Mouse (Mus musculus) A20 (cell line): ENCODE data around the gene Sys1.

Source experiments
- DNase-seq: peaks from one replicate; pipeline ENCODE4 v3.0.0-alpha.2; 2011; ENCODE audit warnings: low read depth, low spot score

Gene Sys1

DNA sequence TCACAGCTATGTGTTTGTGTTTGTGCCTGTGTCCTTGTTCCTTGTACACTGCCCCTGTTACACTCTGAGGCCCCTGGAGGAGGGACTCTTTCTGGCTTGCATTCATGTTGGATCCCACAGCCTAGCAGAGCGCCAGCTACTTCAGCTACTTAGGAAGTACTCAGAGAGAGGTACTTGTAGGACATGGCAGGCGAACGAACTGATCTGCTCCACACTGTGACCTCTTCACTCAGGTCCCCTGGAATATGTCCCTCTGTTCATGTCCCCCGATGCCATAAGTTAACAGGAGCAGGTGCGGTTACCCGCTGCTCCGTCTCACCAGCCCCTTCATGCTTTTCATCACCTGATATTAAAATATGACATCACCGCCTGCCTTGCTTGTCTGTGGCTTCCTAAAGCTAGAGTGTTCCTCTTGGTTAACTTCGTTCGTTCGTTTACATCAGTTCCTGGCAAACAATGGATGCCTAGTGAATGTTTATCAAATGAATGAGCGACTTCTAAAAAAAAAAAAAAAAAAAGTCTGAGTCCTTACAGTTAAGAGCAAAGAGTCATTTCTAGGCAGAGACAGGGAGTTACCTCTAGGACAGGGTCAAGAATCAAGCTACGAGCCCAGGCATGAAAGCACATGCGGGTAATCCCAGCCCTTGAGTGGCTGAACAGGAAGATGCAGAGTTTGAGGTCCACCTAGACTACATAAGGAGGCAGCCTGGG, 3.6 kb upstream of the Sys1 start:
- DNase-seq: no peak

DNA sequence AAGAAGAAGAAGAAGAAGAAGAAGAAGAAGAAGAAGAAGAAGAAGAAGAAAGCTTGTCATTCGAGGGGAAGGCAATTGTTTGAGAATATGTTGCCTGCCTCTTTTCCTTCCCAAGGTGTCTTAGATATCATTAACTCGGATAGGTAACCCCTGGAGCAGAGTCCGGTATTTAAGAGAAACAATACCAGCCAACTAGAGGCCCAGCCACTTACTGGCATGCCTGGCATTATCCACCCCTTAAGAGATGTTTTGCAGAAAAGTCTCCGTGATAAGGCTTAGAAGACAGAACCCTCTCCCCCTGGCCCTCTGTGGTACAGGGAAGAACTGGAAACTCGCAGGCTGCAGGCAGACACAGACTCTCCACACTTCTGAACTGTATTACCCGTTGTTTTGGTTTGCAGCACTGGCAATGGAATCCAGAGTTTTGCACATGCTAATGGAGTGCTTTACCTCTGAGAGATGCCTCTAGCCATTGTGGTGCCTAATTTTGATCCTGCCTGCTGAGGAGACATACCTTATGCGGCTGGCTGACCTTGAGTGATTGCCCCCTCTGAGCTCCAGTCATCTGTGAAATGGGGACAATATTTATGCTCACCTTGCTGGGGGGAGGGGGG, 2.8 kb upstream of the Sys1 start:
- DNase-seq: no peak

DNA sequence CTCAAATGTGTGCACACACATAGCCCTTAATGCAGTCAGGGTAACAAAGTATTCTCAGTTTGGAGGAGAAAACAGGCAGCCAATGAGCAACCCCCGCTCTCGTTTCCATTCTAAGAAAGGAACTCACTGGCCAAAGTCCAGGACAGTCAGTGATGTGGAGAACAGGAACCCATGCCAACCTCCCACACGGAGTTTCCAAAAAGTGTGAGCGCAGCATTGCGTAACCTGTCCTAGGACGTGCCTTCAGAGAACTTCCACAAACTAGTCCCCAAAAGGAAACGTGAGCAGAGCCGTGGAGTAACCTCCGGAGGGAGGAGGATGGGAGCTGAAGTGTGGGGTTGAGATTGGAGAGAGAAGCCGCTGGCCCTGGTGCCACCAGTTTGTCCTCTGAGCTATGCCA, 1.9 kb upstream of the Sys1 start:
- no peak for DNase-seq

DNA sequence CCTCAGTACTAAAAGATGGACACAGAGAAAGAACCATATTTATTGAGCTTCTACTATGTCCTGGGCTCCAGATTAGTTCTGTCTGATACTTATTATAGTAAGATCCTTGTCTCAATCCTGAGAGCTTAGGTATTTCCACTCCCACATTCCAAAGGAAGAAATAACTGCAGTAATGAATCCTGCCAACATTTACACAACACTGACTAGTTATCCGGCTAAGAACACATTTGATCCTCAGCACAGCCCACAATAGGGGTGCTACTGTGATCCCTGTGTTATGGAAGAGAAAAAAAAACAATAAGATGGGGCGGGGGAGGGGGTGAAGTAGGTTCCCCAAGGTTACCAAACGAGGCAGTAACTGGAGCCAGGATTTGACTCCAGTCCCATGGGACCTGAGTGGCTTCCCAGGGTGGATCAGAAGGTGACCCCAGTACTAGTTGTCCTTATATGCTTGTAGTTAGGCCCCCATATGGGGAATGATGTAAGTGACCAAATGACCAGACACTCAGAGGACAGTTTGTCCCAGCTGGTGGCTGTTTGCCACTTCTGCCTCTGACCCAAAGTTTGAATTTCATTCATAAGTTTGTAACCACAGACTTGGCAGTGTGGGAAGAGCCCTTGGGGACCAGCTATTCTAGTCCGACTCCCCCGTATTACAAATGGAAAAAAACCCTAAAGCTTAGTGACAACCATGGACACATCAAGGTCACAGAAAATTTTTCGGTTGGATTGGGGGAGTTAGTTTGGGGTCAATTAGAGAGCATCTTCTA, 1.2 kb upstream of the Sys1 start:
- no peak for DNase-seq

DNA sequence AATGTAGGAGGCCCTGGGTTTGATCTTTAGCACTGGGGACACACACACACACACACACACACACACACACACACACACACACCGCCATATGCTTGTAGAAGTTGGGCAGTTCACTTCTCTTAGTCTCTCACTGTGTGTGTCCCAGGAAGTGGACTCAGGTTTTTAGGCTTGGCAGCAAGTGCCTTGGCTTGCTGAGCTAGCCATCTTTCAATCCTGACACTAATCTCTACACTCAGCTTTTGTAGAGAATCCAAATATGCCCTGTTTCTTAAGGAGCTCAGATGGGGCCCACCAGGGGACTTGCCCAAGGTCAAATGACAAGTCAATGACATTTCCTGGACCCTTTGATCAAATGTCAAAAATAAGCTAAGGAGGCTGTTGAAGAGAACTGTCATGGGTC, 351 bp upstream of the Sys1 start:
- no peak for DNase-seq

DNA sequence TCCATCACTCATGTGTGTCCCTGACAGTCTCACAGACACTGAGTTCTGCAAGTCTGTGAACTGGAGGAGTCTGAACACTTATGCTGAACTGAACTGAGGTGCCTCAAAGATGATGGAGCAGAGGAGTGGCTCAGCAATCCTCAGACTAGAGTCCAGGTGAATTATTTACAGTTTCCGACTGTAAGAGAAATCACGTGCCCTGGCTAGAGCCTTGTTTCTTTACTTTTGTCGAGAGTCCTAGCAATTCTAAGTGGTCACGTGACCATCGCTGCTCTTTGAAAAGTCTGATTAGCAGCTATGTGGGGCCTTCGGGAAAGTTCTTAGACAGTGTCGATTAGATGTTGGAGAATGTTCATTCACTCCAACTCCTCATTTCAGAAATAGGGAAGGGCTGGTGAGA, 1.2 kb downstream of the Sys1 start:
- peak; percentile 70 for DNase-seq

DNA sequence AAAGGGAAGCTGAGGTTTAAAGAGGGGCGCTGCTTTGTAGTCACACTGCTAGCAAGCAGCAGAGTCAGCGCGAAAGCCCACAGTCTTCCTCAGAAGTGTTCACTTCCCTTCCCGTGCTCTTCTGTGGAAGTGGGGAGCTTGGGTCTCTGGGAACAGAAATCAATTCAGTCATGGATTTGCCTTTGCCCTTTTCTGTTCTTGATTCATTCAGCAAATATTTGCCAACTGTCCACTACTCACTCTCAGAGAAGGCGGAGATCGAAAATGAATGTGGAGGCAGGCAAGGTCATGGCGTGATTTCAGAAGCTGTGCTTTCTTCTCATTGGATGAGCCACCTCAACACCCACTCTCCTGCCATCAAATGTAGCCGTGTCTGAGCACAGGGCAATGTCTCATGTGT, 1.8 kb downstream of the Sys1 start:
- peak; percentile 83 for DNase-seq

DNA sequence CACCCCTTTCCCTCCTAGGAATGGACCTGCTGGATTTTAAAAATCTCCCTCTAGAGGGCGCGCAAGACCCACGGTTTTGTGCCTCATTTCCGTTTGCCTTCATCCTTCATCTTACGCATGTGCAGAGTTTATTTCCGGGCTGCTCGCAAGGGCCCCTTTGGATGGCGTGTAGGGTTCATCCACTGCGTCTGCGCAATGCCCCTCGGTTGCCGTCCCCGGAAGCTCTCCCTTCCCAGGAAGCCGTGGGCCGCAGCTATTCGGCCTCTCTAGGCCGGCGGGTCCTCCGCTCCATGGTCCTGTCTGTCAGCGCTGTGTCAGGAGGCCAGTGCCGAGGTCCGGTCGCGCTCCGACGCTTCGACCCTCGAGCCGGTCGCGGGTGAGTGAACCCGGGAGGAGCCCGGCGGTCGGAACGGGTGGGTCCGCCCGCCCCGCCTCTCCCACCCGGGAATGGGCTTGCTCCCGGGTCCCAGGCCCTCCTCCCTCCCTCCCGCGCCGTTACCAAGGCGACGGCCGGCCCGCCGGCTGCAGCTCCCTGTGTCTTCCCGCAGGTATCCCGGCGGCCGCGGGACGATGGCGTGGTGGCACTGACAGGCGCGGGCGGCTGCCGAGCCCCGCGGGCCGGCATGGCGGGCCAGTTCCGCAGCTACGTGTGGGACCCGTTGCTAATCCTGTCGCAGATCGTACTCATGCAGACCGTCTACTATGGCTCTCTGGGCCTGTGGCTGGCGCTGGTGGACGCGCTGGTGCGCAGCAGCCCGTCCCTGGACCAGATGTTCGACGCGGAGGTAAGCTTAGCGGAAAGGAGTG, 4.2 kb downstream of the Sys1 start, which contains the start of gene Gm20458:
Gene Gm20458, plus strand, starts transcription at position 223 of the 807 bp plus-strand sequence.
- peak; percentile 98 for DNase-seq

DNA sequence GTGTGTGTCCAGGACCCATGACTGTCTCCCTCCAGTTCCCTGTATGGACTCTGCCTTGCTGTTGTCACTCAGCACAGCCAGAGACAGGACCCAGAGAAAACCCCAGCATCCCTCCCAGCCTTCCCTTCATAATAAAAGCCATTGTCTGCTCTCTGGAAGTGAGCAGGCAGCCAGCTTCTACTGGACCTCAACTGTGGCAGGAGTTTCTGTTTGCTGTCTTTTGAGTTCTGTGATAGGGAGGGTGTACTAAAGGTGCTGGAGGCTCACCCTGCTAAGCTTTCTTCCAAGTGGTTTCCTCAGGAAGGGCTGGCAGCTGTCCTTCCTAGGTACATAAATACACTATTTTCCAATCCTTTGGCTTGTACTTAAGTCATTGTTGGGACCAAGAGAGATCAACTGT, 8.4 kb downstream of the Sys1 start:
- no peak for DNase-seq

DNA sequence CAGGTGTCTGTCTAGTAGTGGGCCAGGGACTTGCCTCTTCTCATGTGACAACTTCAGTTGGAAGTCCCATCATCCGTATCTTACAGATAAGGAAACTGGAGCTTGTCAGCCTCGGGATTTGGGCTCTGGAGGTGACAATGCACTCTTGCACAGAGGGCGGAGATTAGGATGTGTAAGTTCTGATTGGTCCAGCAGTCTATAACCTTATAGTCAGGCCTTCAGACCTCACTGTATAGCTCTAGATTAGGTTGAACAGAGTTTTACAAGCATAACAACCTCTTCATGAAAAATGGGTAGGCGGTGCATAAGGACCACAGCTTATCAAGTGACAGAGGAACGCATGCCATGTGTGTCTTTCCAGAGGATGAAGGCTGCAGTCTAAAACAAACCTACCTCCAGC, 10.0 kb downstream of the Sys1 start:
- no peak for DNase-seq

DNA sequence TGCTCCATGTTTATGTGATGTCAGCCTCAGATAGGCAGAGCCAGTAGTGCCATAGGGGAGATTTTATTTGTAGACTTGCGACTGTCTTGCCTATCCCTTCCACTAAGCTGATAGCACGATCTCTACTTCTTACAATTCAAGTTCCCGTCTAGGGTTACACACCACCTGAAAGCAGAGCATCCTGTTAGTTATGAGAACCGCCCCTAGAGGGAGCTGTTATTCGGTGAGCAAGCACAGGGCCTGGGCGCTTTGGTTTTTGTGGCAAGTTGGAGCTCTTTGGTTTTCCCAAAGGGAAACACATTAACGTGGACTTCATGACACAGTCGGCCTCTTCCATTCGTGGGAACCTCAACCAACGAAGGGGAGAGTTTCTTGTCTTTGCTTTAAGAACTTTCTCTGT, 13.5 kb downstream of the Sys1 start:
- peak; percentile 80 for DNase-seq

DNA sequence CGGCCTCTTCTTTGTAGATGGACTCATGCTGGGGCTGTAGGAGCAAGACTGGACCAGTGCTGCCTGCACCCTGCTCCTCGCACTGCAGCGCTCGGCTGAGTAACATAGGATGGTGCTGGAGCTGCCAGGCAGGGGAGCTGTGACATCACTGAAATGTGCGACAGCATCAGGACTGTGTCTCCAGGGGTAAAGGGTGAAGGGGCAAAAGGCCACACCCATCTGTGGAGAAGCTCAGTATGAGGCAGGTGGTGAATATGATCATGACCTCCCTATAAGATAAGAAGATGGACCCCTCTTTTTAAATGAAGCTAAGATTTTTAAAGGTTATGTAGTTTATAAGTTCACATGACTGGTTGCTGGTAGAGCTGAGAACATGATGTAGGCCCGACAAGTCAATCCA, 16.9 kb downstream of the Sys1 start, which contains the start of gene Trp53tg5:
Gene Trp53tg5, minus strand, starts transcription at position 101 of the 400 bp plus-strand sequence.
- no peak for DNase-seq

DNA sequence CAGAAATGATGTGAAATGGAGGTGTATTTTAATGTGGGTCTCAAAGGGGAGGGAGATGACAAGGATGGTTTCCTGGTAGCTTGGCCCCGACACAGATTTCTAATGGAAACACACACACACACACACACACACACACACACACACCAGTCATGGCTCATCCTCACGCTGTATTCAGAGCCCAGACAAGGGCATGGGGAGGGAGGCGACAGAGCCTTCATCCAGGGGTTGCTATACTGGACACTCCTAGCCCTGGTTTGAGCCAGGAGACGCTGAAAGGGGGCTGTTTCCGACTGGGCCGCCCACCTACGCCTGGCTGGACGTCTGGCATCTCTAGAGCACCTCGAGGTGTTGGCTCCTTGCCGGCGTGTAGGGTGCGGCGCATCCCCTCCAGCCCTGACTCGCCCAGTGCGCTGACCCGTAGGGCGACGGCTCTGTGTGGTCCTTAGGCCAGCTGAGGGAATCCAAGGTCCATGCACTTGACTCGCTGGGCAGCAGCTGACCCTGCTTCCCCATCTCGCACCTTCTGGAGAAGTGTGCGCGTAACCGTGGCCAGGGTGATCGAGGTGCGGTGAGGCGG, 29.0 kb downstream of the Sys1 start, which contains the start of gene Dbndd2:
Gene Dbndd2, plus strand, starts transcription at position 426 of the 577 bp plus-strand sequence.
- no peak for DNase-seq

DNA sequence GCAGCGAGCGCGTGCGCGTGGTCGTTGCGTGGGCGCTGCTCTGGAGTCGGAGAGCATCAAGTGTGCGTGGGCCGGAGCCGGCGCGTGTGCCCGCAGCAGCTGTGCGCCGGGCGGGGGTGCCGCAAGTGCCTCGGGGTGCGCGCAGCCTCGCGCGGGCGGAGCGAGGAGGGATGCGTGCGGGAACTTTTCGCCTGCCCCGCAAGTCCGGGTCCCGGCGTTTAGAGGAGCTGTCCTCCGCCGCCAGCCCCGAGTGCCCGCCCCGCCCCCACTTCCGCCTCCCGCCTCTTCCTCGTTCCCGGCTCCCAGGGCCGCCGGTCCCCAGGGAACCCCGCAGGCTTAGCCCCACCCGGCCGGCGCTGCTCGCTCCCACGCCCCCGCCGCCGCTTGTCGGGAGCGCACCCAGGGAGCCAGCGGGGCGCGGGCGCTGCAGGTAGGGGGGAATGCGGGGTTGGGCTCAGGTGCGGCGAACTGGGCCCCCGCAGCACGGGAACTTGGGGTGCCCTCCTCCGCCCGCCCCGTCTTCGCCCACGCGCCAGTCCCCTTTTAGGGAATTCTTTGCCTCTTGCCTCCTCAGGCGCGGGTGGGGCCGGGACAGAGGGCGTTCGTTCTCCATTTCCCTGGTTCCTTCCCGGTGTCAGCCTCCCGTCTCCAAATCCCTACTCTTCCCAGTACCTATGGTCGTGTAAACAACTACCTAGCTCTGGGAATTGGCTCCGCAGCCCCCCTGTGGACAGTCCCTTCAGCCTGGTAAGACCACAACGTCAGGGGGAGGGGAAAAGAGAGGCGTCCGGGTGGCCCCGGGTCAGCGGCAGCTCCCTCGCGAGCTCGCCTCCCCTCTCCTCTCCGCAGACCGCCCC, 29.7 kb downstream of the Sys1 start:
- DNase-seq: peak; percentile 25

DNA sequence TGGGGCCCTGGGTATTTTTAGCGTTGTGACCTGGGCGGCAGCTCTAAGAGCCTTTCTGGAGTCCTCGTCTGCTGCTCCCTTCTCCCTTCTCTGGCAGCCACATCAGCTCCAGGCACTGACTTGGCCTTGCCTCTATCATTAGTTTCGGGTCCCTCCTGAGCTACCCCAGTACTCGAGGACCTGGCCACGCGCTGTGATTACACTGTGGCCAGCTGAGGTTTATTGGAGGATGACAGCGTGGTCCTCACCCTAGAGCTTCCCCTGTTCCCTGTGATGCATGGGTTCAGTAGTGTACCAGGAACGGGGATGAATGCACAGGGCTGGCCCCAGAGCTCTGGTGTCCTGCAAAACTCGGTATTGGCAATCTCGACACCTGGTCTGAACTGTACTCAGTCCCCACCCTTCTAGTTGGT, 30.4 kb downstream of the Sys1 start:
- peak; percentile 22 for DNase-seq

DNA sequence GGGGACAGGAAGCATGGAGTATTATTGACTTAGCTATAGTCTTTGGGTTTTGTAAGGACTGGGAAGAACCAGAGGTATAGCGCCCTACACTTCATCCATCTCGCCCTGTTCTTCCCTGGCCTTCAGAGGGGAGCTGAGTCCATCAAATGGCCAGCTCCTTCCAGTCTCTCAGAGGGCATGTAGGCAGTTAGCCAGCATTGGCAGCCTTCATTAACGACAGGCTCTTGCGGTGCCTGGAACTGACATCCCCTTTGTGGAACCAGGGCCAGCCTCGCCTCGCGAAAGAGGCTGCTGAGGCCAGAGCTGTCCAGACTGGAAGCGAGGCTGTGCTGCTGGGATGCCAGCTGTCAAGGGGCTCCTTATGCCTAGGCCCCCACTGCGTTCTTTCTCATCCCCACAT, 31.0 kb downstream of the Sys1 start:
- DNase-seq: no peak

DNA sequence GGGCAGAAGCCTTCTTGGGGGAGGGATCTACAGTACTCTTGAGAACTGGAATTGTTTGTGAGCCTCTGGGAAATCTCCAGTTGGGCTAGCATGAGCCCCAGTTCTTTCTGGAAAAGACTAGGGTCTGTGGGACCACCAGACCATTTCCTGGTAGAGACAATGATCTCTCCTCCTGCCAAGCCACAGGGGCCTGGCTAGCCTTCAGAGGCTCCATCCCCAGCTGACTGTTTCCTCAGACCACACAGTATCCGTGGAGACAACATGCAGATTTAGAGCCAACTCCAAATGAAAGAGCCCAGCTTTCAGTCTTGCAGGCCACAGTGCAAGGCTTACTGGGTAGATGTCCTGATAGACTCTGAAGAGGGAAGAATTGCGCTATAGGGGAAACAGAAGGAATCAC, 37.4 kb downstream of the Sys1 start:
- no peak for DNase-seq

DNA sequence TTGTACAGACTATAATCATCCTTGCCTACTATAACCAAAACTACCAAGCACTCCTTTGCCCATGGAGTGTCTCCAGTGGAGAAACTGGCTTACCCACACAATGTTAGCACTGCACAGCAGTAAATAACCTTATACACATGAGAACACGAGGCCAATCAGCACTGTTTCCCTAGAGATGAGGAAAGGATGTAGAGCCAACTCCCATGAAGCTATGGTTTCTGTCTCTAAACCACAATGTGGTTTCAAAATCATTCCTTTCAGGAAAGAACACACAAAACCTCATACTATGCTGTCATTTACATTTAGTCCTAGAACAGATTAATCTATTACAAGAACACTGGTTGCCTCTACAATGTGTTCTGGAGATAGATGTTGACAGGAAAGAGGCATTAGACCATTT, 39.6 kb downstream of the Sys1 start:
- peak; percentile 30 for DNase-seq

DNA sequence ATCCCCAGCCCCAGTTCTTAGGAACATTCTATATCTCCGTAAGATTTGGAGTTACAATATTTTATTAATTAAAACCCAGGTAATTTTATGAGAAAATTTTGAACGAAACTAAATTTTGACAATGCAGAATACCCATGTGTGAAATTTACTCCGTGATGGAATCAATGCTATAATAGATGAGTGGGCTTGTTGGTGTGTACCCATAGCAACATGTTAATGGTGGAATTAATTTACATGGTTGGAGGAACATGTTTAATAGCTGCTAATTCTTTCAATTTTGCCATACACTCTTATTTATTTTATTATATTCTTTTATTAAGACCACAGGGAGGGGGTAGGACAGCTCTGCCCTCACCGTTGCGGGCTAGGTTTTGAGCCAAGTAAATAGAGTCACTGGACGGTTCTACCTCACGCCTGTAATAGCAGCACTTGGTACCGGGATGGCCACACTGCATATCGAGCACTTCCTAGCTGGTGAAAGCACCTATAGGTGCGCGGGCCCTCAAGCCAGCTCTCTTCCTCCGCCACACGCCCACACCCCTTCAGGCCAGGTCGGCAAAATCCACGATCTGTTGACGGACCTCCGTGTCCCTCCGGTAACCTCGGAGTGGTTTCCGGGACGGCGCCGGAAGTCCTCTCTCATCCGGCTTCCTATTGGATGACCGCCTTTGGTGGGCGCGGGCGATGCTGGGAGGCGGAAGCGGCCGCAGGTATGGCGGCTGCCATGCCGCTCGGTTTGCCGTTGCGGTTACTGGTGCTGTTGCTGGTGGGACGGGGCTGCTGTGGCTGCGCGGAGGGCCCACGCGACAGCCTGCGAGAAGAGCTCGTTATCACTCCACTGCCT, 40.3 kb downstream of the Sys1 start, which contains the start of gene Pigt:
Gene Pigt, plus strand, starts transcription at position 674 of the 844 bp plus-strand sequence.
- peak; percentile 89 for DNase-seq
